Mouse (Mus musculus) splenic B cell, adult 2 months (primary cell): Measurements from ENCODE around the gene Arhgap5.

Experiments
- DNase-seq: peaks from one replicate; pipeline ENCODE4 v3.0.0-alpha.2; 2011; ENCODE audit warnings: low read depth, low spot score
- H3K27me3 ChIP-seq: 2 replicates; pipeline ENCODE4 v1.6.1; 2012; ENCODE audit warnings: mild to moderate bottlenecking, low read length, moderate library complexity, mixed read lengths; ENCODE audit not compliant: control insufficient read depth, poor library complexity, insufficient read depth, severe bottlenecking
- H3K36me3 ChIP-seq: 2 replicates; pipeline ENCODE4 v1.6.1; 2012; ENCODE audit warnings: mild to moderate bottlenecking, low read length, moderate library complexity, mixed read lengths; ENCODE audit not compliant: control insufficient read depth, poor library complexity, insufficient read depth, severe bottlenecking

Gene Arhgap5

GRCm38 (mm10) chr12:52587473-52588010 is 83.8 kb downstream of the Arhgap5 start:
- H3K27me3 ChIP-seq = no peaks in the 10 kb centered on the region
- DNase-seq = no peak
- H3K36me3 ChIP-seq = no peaks in the 10 kb centered on the region

GRCm38 (mm10) chr12:52595389-52596185 is 91.8 kb downstream of the Arhgap5 start:
- no peaks in the 10 kb centered on the region for H3K36me3 ChIP-seq
- DNase-seq = peak; percentile 18
- no peaks in the 10 kb centered on the region for H3K27me3 ChIP-seq

GRCm38 (mm10) chr12:52602471-52602870 is 98.7 kb downstream of the Arhgap5 start:
- Histone ChIP-seq H3K36me3 (no peaks in the 10 kb centered on the region), H3K27me3 (no peaks in the 10 kb centered on the region)
- DNase-seq = no peak

GRCm38 (mm10) chr12:52602883-52603694 is 99.3 kb downstream of the Arhgap5 start:
- peak; percentile 96 for DNase-seq
- Histone ChIP-seq H3K36me3 (no peaks in the 10 kb centered on the region), H3K27me3 (no peaks in the 10 kb centered on the region)

- no peaks in the 10 kb centered on the region for H3K27me3 ChIP-seq
- no peaks in the 10 kb centered on the region for H3K36me3 ChIP-seq
- no peak for DNase-seq
Measured at GRCm38 (mm10) chr12:52603695-52604255, 100.0 kb downstream of the Arhgap5 start.

- DNase-seq = peak; percentile 97
- H3K27me3 ChIP-seq = no peaks in the 10 kb centered on the region
Measured at GRCm38 (mm10) chr12:52604256-52604991, 100.7 kb downstream of the Arhgap5 start.

GRCm38 (mm10) chr12:52604992-52605652 is 101.3 kb downstream of the Arhgap5 start:
- no peak for DNase-seq
- Histone ChIP-seq H3K27me3 (no peaks in the 10 kb centered on the region), H3K36me3 (no peaks in the 10 kb centered on the region)

More at GRCm38 (mm10) chr12:52604256-52604991, 100.7 kb downstream of the Arhgap5 start:
- no peaks in the 10 kb centered on the region for H3K36me3 ChIP-seq

- Histone ChIP-seq H3K36me3 (no peaks in the 10 kb centered on the region), H3K27me3 (no peaks in the 10 kb centered on the region)
- no peak for DNase-seq
Measured at GRCm38 (mm10) chr12:52607411-52607810, 103.6 kb downstream of the Arhgap5 start.

- no peaks in the 10 kb centered on the region for H3K27me3 ChIP-seq
- H3K36me3 ChIP-seq = no peaks in the 10 kb centered on the region
- DNase-seq = no peak
Measured at GRCm38 (mm10) chr12:52615703-52616102, 111.9 kb downstream of the Arhgap5 start.

- DNase-seq = peak; percentile 46
- Histone ChIP-seq H3K27me3 (no peaks in the 10 kb centered on the region), H3K36me3 (no peaks in the 10 kb centered on the region)
Measured at GRCm38 (mm10) chr12:52618418-52619040, 114.8 kb downstream of the Arhgap5 start.

GRCm38 (mm10) chr12:52619644-52620043 is 115.9 kb downstream of the Arhgap5 start:
- Histone ChIP-seq H3K36me3 (no peaks in the 10 kb centered on the region), H3K27me3 (no peaks in the 10 kb centered on the region)
- no peak for DNase-seq
